Mouse (Mus musculus) gonadal fat pad, adult 2 months (tissue): ENCODE measurements around the gene Manbal. TPM values are rescaled to one million over a fixed set of nuclear protein-coding genes. Genes with fewer than 3 reads are reported as not detected.
"Not testable (repeated sequence)": the region's sequence is repeated elsewhere in the genome, so short reads cannot be mapped to it uniquely, and the experiment has no call there.

Source experiments
- DNase-seq: peaks from one replicate; pipeline ENCODE4 v3.0.0-alpha.2; 2012; ENCODE audit warnings: low read depth
- polyA plus RNA-seq: library from polyadenylated mRNA; depleted of rRNA; stranded (reverse); fragments of >200 nt; gene quantifications from 2 replicates; pipeline ENCODE4 v1.2.3, GENCODE M21; 2012

Manbal gene
- polyA plus RNA-seq, 1 experiment: 86.3 TPM

DNA sequence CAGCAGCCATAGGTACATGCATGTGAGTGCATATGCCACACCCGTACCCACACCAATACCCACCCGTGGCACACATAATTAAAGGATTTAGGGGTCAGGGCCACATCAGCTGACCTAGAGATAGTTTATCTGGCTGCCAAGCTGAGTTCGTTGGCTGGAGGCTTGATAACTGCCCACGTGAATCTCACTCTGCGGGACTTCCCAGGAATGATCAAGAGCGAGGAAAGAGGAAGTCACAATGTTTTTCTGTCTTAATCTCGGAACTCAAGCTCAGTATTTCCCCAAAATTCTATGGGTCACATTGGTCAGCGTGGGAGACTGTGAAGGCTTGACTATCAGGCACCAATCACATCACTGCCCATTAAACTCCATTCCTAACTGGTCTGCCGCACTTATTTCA is 632 bp upstream of the Manbal start:
- no peak for DNase-seq

DNA sequence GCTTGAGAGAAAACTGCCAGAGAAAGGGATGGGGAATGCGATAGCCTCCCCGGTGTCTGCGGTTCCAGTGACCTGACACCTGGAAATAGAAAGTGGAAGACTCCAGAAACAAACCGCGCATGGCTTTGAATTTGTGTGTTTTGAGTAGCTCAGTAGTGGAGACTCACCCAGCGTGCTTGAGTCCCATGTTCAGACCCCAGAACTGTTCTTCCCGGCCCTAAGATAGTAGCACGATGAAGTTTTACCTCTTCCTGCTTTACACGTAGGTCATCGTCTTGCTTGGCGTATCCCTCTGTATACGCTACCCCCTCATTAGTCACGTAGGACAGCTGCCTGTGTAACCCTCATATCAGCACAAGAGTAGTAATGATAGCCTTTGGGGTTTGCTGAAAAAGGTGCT is 597 bp downstream of the Manbal start:
- DNase-seq: no peak

DNA sequence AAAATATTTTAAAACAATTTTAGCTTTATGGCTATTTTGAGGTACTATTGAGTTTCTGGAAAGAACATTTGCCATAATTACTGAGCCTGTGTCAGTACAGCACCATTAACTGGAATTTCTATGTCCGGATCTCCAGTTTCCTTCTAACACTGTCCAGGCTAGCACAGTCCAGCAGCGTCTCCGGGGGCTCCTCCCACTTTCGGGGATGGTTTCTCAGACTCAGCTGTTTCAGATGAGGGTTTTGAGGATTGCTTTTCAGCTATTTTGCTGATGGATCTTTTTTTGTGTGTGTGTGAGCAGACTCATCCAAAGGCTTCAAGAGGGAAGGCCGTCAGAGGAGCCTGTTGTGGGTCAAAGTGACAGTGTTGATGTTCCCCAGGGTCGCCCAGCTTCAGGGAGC is 4.3 kb downstream of the Manbal start:
- DNase-seq: no peak

DNA sequence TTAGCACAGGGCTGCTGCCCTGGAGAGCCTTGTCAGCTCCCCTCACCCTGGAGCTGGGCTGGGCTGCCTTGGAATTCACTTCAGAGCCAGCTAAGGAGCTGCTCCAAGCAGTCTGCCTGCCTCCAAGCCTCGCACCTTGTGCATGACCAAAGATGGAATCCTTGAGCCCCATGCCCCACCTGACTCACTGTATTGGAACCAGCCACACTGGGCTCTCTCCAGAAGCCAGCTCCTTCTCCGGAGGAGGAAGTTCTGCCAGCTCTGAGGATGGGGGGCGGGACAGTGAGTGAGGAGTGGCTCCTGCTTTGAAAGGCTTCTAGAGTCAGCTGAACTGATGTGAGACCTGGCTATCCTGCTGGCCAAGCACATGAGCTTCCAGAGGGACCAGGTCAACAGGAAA is 6.3 kb downstream of the Manbal start:
- no peak for DNase-seq

DNA sequence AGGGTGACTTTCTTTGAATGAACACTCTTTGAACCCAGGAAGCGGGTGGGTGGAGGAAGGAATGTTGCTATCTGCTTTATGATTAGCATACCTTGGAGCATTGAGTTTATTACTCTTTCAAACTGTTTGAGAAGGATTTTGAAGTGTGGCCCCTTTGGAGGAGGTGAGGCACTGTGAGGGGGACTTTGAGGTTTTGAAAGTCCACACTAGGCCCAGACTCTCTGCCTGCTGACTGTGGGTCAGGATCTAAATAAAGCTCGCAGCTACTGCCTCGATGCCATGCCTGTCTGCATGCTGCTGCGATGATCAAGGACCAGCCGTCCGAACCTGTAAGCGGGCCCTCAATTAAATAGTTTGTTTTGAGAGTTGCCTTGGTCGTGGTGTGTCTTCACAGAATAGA is 7.7 kb downstream of the Manbal start:
- no peak for DNase-seq

DNA sequence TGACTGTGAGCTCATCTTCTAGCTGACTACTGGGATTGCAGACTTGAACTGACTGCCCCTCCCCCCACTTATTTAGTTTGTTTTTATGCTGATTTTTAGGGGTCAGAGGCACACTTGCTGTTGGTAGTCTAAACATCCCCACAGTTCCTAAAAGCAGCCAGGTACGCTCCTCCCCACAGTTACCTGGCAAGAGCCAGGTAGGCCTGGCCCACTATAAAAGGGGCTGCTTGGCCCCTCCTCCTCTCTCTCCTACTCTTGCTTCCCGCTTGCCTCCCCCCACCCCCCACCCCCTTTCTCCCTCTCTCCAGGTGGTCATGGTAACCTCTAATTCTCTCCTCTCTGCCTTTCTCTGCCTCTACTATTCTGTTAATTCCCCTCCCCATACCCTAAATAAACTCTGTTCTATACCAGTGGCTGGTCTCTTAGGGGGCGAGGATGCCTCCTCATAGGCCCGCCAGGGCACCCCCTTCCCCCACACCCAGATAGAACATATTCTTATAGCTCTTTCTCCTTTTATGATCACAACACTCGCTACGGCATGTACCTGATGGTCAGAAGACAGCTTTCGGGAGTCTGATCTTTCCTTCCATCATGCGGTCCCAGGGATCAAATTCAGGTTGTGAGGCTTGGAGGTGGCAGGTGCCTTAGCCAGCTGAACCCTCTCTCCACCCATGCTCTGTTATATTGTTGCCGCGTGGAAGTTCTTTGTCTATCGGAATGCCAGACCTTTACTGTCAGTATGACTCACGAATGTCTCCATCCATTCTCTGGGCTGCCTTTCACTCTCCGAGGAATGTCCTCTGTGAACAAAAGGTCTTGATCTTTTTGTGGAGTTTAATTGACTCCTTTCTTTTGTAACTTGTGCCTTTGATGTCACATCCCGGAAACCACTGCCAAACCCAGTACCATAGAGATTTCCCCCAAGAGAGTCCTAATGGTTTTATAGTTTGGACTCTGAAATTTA is 8.7 kb downstream of the Manbal start:
- no peak for DNase-seq

DNA sequence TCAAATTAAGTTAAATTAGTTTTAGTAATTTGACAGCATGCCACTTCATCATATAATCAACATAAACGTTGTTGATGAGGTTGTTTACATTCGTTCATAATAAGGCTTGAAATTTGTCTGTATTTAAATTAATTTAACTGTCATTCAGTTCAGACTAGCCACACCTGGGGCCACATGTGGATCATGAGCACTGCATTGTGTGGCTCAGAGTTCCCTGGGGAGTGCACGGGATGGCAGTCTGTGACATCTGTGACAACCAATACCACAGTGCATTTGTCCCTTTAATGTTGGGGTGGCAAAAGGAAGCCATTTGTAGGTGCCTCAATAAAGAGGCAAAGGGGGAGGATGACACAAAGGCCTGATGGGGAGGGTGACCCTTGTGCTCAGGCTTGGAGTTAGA is 9.6 kb downstream of the Manbal start:
- DNase-seq: no peak

DNA sequence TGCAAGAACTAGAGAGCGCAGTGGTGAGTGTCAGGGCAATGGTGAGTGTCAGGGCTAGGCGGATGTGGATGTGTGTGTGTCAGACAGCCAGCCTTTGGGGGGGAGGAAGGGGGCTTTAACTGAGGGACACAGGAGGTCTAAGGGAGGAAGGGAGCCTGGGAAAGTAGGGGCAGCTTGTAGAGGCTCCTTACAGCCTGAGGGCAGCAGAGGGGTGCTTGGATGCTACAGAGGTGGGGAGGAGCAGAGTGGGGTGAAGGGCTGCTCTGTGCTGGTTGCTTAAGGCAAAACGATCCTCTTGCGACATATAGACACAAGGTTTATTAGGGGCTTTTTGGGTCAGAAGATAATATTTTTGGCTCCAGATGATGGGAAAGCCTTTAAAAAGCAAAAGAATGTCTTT is 17.4 kb downstream of the Manbal start:
- DNase-seq: no peak

DNA sequence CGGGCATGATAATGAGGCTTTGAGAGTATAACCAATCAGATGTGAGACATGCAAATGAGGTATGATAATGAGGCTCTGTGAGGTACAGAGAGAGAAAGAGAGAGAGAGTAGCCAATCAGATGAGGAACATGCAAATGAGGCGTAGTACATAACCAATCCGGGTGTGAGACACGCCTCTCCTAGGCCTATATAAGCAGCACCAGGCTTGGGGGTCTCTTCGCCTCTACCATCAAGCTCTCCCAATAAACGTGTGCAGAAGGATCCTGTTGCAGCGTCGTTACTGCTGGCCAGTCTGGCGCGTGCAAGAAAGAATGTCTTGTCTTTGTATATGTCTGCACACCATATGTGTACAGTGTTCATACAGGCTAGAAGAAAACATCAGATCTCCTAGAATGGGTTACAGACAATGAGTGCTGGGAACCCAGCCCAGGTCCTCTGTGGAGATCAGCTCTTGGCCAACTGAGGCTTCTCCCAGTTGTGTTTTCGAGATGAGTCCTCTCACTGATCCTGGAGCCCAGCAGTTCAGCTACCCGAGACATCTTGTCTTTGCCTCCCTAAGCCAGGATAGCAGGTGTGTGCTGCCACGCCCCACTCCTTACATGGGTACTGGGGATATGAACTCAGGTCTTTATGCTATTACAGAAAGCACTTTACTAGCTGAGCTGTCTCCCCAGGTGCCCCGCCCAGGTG is 21.7 kb downstream of the Manbal start:
- DNase-seq: not testable (repeated sequence)

DNA sequence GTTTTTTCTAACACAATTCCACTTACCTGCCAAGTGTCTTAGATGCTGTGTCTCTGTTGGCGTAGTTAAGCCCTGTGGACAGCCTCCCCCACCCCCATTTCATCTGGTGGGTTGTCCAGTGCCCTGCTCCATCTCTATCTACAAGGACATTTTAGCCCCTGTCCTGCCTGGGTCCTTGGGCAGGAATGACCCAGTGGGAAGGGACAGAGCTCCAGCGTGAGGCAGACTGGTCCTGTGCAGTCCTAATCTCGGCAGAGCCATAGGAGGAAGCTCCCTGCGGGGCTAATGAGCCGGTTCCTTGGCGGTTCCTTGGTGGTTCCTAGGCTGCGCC is 22.2 kb downstream of the Manbal start:
- DNase-seq: no peak

DNA sequence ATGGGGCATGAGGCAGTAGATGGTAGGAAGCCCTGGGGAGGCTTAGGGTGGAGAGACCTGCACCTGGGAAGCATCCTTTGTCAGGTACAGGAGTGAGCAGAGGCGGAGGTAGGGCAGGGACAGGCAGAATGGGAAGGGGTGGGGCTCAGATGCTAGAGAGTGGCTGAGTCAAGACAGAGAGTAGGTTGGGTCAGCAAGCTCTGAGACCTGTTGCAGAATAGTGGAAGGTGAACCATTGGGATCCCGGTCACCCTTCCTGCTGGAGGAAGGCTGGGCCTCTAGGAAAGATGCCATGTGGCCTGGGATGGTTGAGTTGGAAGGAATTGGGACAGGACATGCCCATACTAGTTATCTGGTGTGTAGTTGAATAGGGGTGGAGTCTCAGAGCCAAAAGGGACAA is 24.9 kb downstream of the Manbal start:
- DNase-seq: peak; percentile 49

DNA sequence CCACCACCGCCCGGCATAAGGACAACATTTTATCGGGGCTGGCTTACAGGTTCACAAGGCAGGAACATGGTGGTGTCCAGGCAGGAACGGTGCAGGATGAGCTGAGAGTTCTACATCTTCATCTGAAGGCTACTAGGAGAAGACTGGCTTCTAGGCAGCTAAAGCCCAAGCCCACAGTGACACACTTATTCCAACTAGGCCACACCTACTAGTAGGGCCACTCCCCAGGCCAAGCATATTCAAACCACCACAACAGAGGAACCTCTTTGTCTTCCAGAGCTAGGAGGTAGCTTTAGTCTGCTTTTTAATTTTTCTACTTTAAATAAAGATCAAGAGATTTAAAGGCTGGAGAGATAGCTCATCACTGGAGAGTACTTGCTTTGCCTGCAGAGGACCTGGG is 26.2 kb downstream of the Manbal start:
- DNase-seq: no peak

DNA sequence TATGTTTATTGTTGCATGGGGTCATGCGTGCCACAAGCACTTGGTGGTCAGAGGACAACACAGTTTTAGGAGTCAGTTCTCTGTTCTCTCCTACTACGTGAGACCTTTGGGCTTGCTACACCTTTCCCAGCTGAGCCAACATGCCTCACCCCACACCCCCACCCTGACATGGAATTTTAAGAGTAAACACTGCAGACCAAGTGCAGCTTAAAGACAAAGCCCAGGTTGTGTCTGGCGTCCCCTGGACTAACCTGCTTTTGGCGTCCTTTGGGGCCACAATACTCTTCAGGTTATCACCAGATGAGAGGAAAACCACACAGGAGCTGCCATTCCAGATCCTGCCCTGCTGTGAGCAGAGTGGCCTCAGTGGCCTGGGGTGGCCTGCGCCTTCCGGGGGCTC is 27.5 kb downstream of the Manbal start:
- no peak for DNase-seq

DNA sequence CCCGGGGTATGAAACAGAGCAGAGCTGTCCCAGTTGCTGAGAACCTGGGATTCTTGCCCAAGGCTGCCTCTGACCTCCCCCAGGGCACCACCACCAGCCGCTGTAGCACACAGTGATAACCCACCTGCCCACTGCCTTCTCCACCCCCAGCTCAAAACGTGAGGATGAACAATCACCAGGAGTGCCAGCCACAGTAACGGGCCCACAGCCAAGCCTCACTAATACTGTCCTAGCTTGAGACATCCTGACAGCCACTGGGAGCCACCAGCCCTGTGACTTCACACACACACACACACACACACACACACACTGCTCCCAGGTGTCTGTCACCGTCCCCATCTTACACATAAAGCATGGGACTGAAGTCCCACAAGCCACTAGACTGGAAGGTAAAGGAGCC is 28.0 kb downstream of the Manbal start:
- no peak for DNase-seq

DNA sequence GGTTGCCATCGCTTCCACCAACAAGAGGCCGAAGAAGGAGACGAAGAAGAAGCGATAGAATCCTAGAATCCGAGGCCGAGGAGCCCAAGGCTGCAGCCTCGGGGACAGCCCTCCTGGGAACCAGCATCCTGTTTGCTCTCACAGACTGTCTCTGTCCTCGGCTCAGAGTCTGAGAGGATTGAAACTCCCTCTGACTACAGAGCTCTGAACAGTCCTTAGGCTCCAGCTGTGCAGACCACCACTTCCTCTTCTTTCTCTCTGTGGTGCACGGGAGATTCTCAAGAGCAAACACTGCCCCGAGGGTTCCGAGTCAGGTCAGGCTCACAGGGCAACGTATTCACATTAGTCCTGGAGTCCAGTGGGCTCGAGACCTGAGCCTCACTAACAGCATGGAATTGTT is 28.6 kb downstream of the Manbal start:
- DNase-seq: no peak

DNA sequence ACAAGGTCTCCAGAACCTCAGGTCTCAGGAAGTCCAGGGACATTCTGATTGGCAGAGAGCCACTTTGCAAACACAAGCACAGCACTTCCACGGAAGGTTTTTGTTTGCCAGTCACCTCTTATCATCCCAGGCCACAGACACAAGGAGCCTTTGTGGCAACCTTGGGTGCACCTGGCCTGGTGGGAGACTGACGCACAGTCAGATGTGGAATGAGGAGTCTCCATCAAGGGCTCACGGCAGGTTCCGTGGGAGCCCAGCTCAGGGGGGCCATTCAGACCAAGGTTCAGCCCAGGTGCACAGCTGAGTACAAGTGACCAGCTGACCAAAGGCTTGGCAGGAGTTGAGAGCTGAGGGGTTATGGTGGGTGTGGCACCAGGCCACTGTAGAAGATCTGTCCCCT is 30.0 kb downstream of the Manbal start:
- DNase-seq: no peak

DNA sequence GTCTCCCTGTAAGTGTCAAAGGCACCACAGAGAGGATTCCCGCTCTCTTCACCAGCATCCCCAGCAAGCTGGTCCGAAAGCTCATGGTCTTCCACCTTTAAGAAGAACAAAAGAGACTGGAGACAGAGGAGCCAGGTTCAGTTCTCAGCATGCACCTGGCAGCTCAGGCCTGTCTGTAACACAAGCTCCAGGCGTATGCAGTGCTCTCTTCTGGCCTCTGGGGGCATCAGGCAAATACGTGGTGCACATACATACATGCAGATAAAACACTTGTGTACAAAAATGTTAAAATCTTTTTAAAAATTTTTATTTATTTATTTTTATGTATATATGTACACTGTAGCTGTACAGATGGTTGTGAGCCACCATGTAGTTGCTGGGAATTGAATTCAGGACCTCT is 31.1 kb downstream of the Manbal start:
- DNase-seq: no peak

DNA sequence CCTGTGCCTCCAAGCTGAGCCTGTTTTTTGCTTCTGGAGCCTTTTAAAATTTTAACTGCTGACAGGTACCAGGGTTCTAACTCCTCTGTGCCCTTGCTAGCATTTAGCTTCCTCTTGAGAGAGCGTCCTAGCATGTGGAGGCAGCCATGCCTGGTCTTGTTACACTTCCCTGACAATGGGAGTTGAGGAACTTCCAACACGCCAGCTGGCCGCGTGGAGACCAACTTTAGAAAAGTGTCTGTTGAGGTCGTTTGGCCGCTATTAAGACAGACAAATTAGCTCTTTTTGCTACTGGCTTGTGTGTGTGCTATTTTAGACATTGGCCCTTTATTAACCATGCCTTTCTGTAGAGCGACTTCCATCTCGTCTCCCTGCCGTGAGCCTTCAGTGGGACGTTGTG is 32.4 kb downstream of the Manbal start:
- no peak for DNase-seq

DNA sequence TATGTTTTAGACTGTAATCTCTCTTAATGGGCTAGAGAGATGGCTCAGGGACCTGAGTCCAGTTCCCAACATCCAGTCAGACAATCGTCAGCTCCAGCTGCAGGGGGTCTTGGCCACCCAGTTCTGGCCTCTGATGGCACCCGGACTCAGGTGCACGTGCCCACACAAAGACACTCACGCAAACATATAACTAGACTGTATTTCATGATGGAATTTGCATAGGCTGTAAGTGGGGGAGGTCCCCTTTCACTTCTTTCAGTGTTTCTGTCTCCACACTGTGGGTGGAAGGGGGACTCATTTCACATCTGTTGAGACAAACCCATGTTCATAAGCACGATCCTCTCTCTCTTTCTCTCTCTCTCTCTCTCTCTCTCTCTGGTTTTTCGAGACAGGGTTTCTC is 33.1 kb downstream of the Manbal start:
- DNase-seq: no peak

DNA sequence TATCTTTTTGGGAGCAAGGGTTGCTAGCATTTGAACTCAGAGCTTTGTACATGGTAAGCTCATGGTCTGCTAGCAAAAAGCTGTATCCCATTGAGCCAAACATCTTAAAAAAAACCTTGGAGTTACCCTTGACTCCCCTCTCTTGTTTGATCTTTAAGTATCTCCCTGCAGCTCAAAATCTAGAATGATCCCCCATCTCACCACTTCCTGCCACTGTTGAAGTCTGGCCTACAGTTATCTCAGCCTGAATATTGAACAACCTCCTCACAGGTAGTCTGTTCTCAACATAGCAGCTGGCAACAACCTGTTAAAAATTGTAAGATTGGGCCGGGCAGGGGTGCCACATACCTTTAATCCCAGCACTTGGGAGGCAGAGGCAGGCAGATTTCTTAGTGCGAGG is 33.9 kb downstream of the Manbal start:
- no peak for DNase-seq

DNA sequence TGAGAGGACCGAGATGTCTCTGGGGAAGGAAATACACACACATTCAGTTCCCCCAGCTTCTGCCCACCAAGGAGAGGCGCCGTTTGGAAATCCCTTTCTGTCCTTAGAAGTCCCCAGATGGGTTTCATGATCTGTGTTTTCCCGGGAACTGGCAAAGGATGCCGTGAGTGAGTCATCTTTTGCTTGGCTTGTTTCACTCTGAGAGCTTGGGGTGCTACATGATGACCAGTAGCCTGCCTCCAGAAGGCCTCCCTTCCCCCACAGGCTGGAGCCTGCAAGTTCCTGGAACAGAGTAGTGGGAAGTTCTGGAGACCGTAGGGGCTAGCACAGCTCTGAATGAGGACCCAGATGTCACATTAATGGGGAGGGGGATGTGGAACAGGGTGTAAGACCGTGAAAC is 40.2 kb downstream of the Manbal start:
- DNase-seq: no peak

DNA sequence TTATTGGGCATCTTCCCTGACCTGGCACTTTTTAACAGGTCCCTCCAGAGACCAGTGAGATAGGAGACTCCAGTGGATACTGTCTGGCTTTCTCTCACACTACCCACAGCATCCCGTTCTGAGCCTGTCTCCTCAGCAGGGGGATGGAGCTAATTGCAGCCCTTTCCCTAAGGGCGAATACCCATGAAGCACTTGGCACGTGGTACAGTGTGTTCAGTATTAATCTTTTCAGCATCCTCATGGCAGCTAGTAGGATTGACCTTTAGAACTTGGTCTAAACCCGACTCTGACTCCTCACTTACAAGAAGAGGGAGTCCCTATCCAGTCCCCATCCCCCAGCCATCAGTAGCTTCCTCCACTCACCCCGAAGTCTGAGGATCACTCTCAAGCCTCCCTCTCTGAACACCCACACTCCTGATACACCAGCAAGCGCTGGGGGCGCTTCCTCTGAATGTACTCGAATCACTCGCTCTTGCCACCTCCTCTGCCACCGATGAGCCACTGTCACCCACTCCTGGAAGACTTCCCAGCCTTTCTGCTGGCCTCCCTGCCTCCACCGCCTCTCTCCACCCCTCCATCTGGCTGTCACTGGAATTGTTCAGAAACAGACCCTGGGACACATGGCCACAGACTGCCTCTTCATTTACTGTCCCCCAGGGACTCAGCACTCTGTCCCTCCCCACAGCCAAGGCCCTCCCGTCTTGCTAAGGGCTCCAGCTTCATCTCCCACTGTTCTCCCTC is 42.6 kb downstream of the Manbal start:
- DNase-seq: no peak
